Mouse (Mus musculus) midbrain, embryonic 15.5 days (tissue): ENCODE data around the gene Myh14. TPM values are rescaled to one million over a fixed set of nuclear protein-coding genes. Genes with fewer than 3 reads are reported as not detected.

Source experiments
- ATAC-seq: fragments of 200-750 bp; cut with Nextera tagmentation; replicated peaks from 2 replicates; pipeline ENCODE4 v1.8.0; 2017; ENCODE audit warnings: moderate TSS enrichment
- H3K27ac ChIP-seq: fragments of 300-500 bp; sonication (generic); 2 replicates; pipeline ENCODE4 v1.5.1; 2015; ENCODE audit warnings: mild to moderate bottlenecking, inconsistent platforms
- H3K27me3 ChIP-seq: fragments of 300-500 bp; sonication (generic); replicated peaks from 2 replicates; pipeline ENCODE4 v1.6.1; 2015; ENCODE audit warnings: inconsistent platforms
- H3K36me3 ChIP-seq: fragments of 300-500 bp; sonication (generic); replicated peaks from 2 replicates; pipeline ENCODE4 v1.6.1; 2015; ENCODE audit warnings: inconsistent platforms
- H3K4me1 ChIP-seq: fragments of 300-500 bp; sonication (generic); 2 replicates; pipeline ENCODE4 v1.6.1; 2015; ENCODE audit warnings: inconsistent platforms
- H3K4me2 ChIP-seq: fragments of 300-500 bp; sonication (generic); 2 replicates; pipeline ENCODE4 v1.6.1; 2015; ENCODE audit warnings: inconsistent platforms, mild to moderate bottlenecking, moderate library complexity
- H3K4me3 ChIP-seq: fragments of 300-500 bp; sonication (generic); 2 replicates; pipeline ENCODE4 v1.5.1; 2015; ENCODE audit warnings: mild to moderate bottlenecking, inconsistent platforms
- H3K9ac ChIP-seq: fragments of 300-500 bp; sonication (generic); 2 replicates; pipeline ENCODE4 v1.6.1; 2015; ENCODE audit warnings: mild to moderate bottlenecking, inconsistent platforms
- H3K9me3 ChIP-seq: fragments of 300-500 bp; sonication (generic); 2 replicates; pipeline ENCODE4 v1.6.1; 2016; ENCODE audit warnings: inconsistent platforms
- WGBS: fragments of 180-500 bp; shearing (Covaris S2); methylation state at CpG from one replicate; pipeline ENCODE4 v1.1.7; 2015; ENCODE audit warnings: mixed read lengths; 5-methylcytosine and 5-hydroxymethylcytosine counted together
- polyA plus RNA-seq: library from polyadenylated mRNA; unstranded; fragments of >200 nt; fragmentation: Nextera tagmentation; extraction: Ambion mirVana; gene quantifications from 2 replicates; pipeline ENCODE4 v1.2.1, GENCODE M21; 2015

The Myh14 gene
- polyA plus RNA-seq, 1 experiment from 2014 or later = 2.9 TPM

GRCm38 (mm10) chr7:44693427-44694175, 23.0 kb upstream of the Myh14 start:
- Histone ChIP-seq H3K9ac (no peak overlapping the region), H3K4me1 (peaks cover 5% of the 10 kb centered on the region; the same call in 1 of the 2 replicates), H3K4me2 (no peak overlapping the region), H3K36me3 (no peaks in the 10 kb centered on the region), H3K27me3 (no peaks in the 10 kb centered on the region), H3K27ac (no peak overlapping the region), H3K4me3 (no peak overlapping the region), H3K9me3 (no peaks in the 10 kb centered on the region)
- ATAC-seq = no peak
- 79% methylated on average over 10 of the region's 10 CpGs for WGBS

GRCm38 (mm10) chr7:44689331-44689730, 18.7 kb upstream of the Myh14 start:
- Histone ChIP-seq H3K4me3 (no peak overlapping the region), H3K36me3 (no peaks in the 10 kb centered on the region), H3K27me3 (no peaks in the 10 kb centered on the region), H3K27ac (no peak overlapping the region), H3K4me1 (peaks cover 4% of the 10 kb centered on the region; the same call in 1 of the 2 replicates), H3K4me2 (no peak overlapping the region), H3K9me3 (no peaks in the 10 kb centered on the region), H3K9ac (no peak overlapping the region)
- ATAC-seq = no peak
- 91% methylated on average over 7 of the region's 7 CpGs for WGBS

GRCm38 (mm10) chr7:44688890-44689289, 18.2 kb upstream of the Myh14 start:
- H3K4me1 ChIP-seq = peaks cover 4% of the 10 kb centered on the region; the same call in 1 of the 2 replicates
- no peaks in the 10 kb centered on the region for H3K36me3 ChIP-seq
- H3K9me3 ChIP-seq = no peaks in the 10 kb centered on the region
- H3K9ac ChIP-seq = no peak overlapping the region
- WGBS = 69% methylated on average over 3 of the region's 3 CpGs
- H3K4me3 ChIP-seq = no peak overlapping the region
- no peaks in the 10 kb centered on the region for H3K27me3 ChIP-seq
- no peak overlapping the region for H3K27ac ChIP-seq
- H3K4me2 ChIP-seq = no peak overlapping the region
- ATAC-seq = no peak

- no peaks in the 10 kb centered on the region for H3K9me3 ChIP-seq
- 0 out of 2 replicates have a peak overlapping the region, but pooled peaks have one; percentile 15 for H3K27ac ChIP-seq
- no peak overlapping the region for H3K4me3 ChIP-seq
- peaks cover 4% of the 10 kb centered on the region; the same call in 1 of the 2 replicates for H3K4me1 ChIP-seq
- H3K27me3 ChIP-seq = no peaks in the 10 kb centered on the region
- 0 out of 2 replicates have a peak, but pooled peaks have one; percentile 33 for ATAC-seq
- no peak overlapping the region for H3K9ac ChIP-seq
- no peak overlapping the region for H3K4me2 ChIP-seq
- 58% methylated on average over 17 of the region's 17 CpGs for WGBS
- no peaks in the 10 kb centered on the region for H3K36me3 ChIP-seq
Measured at GRCm38 (mm10) chr7:44685531-44686402, 15.1 kb upstream of the Myh14 start.

- 79% methylated on average over 8 of the region's 8 CpGs for WGBS
- no peak for ATAC-seq
- H3K4me1 ChIP-seq = peaks cover 4% of the 10 kb centered on the region; the same call in 1 of the 2 replicates
- no peak overlapping the region for H3K9ac ChIP-seq
- H3K9me3 ChIP-seq = no peaks in the 10 kb centered on the region
- H3K36me3 ChIP-seq = no peaks in the 10 kb centered on the region
- no peak overlapping the region for H3K27ac ChIP-seq
- H3K4me3 ChIP-seq = no peak overlapping the region
- H3K27me3 ChIP-seq = no peaks in the 10 kb centered on the region
- no peak overlapping the region for H3K4me2 ChIP-seq
Measured at GRCm38 (mm10) chr7:44683656-44684055, 13.0 kb upstream of the Myh14 start.

- Histone ChIP-seq H3K36me3 (no peaks in the 10 kb centered on the region), H3K4me3 (no peak overlapping the region), H3K27me3 (no peaks in the 10 kb centered on the region), H3K9ac (no peak overlapping the region), H3K4me2 (no peak overlapping the region), H3K9me3 (no peaks in the 10 kb centered on the region), H3K4me1 (no peaks in the 10 kb centered on the region), H3K27ac (no peak overlapping the region)
- no peak for ATAC-seq
- 52% methylated on average over 2 of the region's 2 CpGs for WGBS
Measured at GRCm38 (mm10) chr7:44676611-44677010, 6.0 kb upstream of the Myh14 start.

GRCm38 (mm10) chr7:44676126-44676525, 5.5 kb upstream of the Myh14 start:
- Histone ChIP-seq H3K4me1 (peaks cover 4% of the 10 kb centered on the region), H3K36me3 (no peaks in the 10 kb centered on the region), H3K4me2 (no peak overlapping the region), H3K27me3 (peaks cover under 1% of the 10 kb centered on the region), H3K9me3 (no peaks in the 10 kb centered on the region), H3K9ac (no peak overlapping the region), H3K4me3 (no peak overlapping the region), H3K27ac (no peak overlapping the region)
- ATAC-seq = no peak
- WGBS = 41% methylated on average over 4 of the region's 4 CpGs

- no peak overlapping the region for H3K4me2 ChIP-seq
- H3K27ac ChIP-seq = no peak overlapping the region
- H3K4me3 ChIP-seq = no peak overlapping the region
- no peak overlapping the region for H3K9ac ChIP-seq
- H3K36me3 ChIP-seq = no peaks in the 10 kb centered on the region
- 63% methylated on average over 6 of the region's 6 CpGs for WGBS
- ATAC-seq = no peak
- H3K4me1 ChIP-seq = peaks cover 11% of the 10 kb centered on the region
- peaks cover 9% of the 10 kb centered on the region for H3K27me3 ChIP-seq
- no peaks in the 10 kb centered on the region for H3K9me3 ChIP-seq
Measured at GRCm38 (mm10) chr7:44675171-44675570, 4.5 kb upstream of the Myh14 start.

- no peak for ATAC-seq
- H3K4me3 ChIP-seq = no peak overlapping the region
- no peak overlapping the region for H3K4me2 ChIP-seq
- H3K9me3 ChIP-seq = no peaks in the 10 kb centered on the region
- no peak overlapping the region for H3K27ac ChIP-seq
- no peak overlapping the region for H3K9ac ChIP-seq
- H3K36me3 ChIP-seq = no peaks in the 10 kb centered on the region
- WGBS = 82% methylated on average over 4 of the region's 4 CpGs
- peaks cover 9% of the 10 kb centered on the region for H3K27me3 ChIP-seq
- H3K4me1 ChIP-seq = peaks cover 11% of the 10 kb centered on the region
Measured at GRCm38 (mm10) chr7:44674511-44674910, 3.9 kb upstream of the Myh14 start.

- H3K9ac ChIP-seq = no peak overlapping the region
- H3K27ac ChIP-seq = no peak overlapping the region
- 80% methylated on average over 5 of the region's 5 CpGs for WGBS
- no peak overlapping the region for H3K4me3 ChIP-seq
- H3K36me3 ChIP-seq = no peaks in the 10 kb centered on the region
- no peaks in the 10 kb centered on the region for H3K9me3 ChIP-seq
- peaks cover 17% of the 10 kb centered on the region for H3K27me3 ChIP-seq
- H3K4me2 ChIP-seq = no peak overlapping the region
- peaks cover 11% of the 10 kb centered on the region for H3K4me1 ChIP-seq
- ATAC-seq = no peak
Measured at GRCm38 (mm10) chr7:44672193-44672592, 1.6 kb upstream of the Myh14 start.

- no peak for ATAC-seq
- no peak overlapping the region for H3K4me3 ChIP-seq
- 16% methylated on average over 21 of the region's 21 CpGs for WGBS
- H3K36me3 ChIP-seq = no peaks in the 10 kb centered on the region
- H3K27ac ChIP-seq = no peak overlapping the region
- no peak overlapping the region for H3K9ac ChIP-seq
- H3K4me2 ChIP-seq = no peak overlapping the region
- H3K27me3 ChIP-seq = peaks cover 17% of the 10 kb centered on the region
- H3K4me1 ChIP-seq = peaks cover 11% of the 10 kb centered on the region
- H3K9me3 ChIP-seq = no peaks in the 10 kb centered on the region
Measured at GRCm38 (mm10) chr7:44669103-44669502, 1.5 kb downstream of the Myh14 start.

- Histone ChIP-seq H3K4me1 (peaks cover 11% of the 10 kb centered on the region), H3K9ac (no peak overlapping the region), H3K27ac (no peak overlapping the region), H3K27me3 (peaks cover 17% of the 10 kb centered on the region), H3K4me3 (no peak overlapping the region), H3K36me3 (no peaks in the 10 kb centered on the region), H3K9me3 (no peaks in the 10 kb centered on the region), H3K4me2 (no peak overlapping the region)
- ATAC-seq = no peak
- 70% methylated on average over 13 of the region's 13 CpGs for WGBS
Measured at GRCm38 (mm10) chr7:44667996-44668738, 2.5 kb downstream of the Myh14 start.
